Mouse (Mus musculus) kidney, adult 8-10 months (tissue): Measurements from ENCODE around the gene Nt5c2.

ENCODE experiments used
- DNase-seq, 2 experiments: peaks; one replicate each; pipeline ENCODE4 v3.0.0; 2022

Gene Nt5c2

DNA sequence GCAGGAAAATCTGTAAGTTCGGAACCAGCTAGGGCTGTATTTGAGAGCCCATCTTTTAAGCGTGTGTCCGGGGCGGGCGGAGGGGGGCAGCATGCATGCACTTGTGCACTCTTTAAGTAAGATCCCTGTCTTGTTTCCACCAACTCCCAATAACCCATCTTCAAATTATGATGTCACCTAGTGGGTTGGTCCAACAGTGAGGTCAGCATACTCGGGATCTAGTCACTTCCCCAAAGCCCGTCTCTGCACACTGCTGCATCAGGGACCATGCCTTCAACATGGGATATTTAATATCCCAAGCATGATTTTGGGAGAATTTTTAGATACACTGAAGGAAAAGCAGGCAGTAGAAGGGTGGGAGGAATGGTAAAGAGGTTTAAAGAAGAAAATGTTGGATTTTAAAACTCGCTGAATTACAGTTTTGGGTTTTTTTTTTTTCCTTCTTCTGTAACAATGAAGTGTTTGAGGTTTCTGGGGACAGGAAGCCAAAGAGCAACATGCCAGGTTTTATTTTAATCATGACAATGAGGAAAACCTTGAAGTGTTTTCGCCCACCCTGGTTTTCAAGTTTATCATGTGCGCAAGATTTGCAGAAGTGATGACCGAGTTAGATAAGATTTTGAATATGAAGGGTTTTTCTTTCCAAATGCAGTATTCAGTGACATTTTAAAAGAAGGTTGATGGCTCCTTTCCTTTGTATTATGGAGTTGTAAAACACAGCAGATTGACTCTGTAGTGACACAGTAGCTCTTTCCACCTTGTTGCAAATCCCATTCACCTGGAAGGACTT is 177.5 kb downstream of the Nt5c2 start:
- no peak for DNase-seq

DNA sequence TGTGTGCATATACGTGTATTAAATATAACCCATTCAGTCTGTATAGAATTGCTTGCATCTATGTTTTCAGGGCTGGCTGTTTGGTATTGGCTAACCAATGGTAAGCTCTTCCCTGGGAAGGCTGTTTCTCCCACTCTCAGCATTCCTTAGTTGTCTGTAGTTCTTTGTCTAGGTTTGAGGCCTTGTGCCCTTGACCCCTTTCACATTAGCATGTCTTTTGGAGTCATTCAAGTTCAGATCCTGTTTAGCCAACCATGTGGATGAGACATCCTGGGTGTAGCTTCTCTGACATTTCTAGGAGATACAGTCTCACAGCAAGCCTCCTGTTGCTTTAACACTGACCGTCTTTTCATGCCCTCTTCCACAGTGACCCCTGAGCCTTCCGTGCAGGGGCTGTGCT is 178.9 kb downstream of the Nt5c2 start:
- DNase-seq: no peak

DNA sequence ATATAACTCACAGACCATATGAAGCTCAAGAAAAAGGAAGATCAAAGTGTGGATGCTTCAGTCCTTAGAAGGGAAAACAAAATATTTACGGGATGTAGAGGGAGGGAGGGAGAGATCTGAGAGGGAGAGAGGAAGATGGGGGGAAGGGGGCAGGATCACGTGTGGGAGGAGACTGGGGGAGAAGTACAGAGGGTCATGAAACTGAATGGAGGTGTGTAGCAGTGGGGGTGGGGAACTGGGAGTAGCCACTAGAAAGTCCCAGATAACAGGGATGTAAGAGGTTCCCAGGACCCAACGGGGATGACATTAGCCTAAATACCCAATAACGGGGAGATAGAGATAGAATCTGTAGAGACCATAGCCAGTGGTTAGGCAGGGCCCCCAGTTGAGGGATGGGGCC is 179.6 kb downstream of the Nt5c2 start:
- no peak for DNase-seq

DNA sequence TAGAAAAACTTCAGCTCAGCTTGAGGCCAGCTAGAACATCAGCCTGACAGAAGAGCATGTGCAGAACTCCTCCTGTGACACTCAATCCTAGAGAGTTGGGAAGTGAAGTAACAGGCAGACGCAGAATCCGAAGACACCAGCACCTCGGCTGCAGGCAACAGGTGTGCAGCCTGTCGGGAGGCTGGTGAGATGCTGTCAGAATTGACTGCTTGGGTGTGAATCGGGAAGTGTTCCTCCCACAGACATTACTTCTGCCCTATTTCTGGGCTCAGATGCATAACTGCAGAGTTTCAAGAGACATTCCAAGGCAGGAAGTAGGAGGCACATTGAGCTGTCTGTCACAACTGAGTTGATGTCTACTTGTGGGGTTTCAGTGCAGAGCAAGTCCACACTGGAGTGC is 180.7 kb downstream of the Nt5c2 start:
- DNase-seq: no peak
